Mouse (Mus musculus) frontal cortex, adult 2 months (tissue): Measurements from ENCODE around the gene Gm1123. TPM values are rescaled to one million over a fixed set of nuclear protein-coding genes. Genes with fewer than 3 reads are reported as not detected.

ENCODE experiments used
- DNase-seq, 2 experiments: peaks; one replicate each; pipeline ENCODE4 v3.0.0; 2022; ENCODE audit warnings: low spot score in 1 of 2; ENCODE audit errors: extremely low spot score in 1 of 2
- polyA plus RNA-seq: library from polyadenylated mRNA; depleted of rRNA; stranded (reverse); fragments of >200 nt; gene quantifications from 2 replicates; pipeline ENCODE4 v1.2.3, GENCODE M21; 2012; rRNA removed

Gm1123 gene
- polyA plus RNA-seq, result not detected in 2 replicates

- DNase-seq, result no peak
Observed at GRCm38 (mm10) chr9:99035575-99035974, at the start of gene Gm1123. Gene Gm1123 (minus strand): TSS chr9:99035715.

GRCm38 (mm10) chr9:99081718-99082117, 46.2 kb upstream of the Gm1123 start:
- DNase-seq, result no peak

DNA sequence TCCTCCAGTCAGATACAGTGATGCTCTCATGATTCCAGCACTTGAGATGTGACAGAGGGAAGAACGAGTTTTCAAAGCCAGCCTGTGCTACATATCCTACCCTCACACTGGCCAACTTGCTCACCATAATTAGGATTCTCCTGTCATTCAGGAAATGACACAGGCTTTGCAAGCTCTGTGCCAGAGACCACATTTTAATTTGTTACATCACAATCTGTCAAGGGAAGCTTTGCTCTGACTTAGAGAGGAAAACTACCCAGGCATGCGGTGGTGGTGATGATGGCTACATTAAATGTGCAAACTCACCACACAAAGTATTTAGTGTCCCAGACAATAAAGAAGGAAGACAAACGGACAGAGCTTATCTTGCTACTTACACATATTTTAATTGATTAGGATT, 45.8 kb upstream of the Gm1123 start:
- no peak for DNase-seq

DNA sequence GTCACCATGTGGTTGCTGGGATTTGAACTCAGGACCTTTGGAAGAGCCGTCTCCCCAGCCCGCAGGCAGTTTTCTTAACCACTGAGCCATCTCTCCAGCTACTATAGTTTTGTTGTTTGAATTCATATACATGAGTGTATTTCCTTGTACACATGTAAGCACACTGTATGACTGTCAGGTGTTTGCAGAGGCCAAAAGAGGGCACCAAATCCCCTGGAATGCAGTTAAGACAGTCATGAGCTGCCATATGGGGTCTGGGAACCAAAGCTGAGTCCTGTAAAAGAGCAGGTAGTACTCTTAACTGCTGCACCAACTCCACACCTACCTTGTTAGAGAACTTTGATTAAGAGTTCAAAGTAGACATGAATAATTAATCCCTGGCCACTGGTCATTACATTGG, 45.1 kb upstream of the Gm1123 start:
- DNase-seq, result no peak

- DNase-seq, result no peak
Observed at GRCm38 (mm10) chr9:99074462-99074861, 38.9 kb upstream of the Gm1123 start.

- DNase-seq, result no peak
Observed at GRCm38 (mm10) chr9:99072538-99072937, 37.0 kb upstream of the Gm1123 start.

- DNase-seq, result peak in 1 of 2 experiments; percentile 44
Observed at GRCm38 (mm10) chr9:99065311-99065710, 29.8 kb upstream of the Gm1123 start.

DNA sequence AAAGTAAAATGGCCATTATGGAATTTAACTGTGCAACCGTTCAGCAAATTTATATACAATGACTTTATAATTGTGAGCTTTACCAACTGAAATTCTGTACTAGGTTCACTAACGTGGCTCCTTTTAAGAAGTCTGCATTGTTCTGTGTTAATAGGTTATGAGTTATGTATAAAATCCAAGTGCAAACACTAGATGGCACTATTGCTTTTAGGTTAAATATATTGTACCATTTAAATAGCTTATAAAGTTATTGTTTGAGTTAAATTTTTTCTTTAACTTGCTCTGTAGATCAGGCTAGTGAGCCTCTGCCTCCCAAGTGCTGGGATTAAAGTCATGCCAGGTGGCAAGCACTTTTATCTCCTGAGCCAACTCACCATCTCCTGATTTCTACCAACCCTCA, 28.7 kb upstream of the Gm1123 start:
- DNase-seq, result peak in 1 of 2 experiments; percentile 78

GRCm38 (mm10) chr9:99062544-99062943, 27.0 kb upstream of the Gm1123 start:
- DNase-seq, result peak; percentile 52 to 85

- DNase-seq, result no peak
Observed at GRCm38 (mm10) chr9:99057751-99058150, 22.2 kb upstream of the Gm1123 start.

GRCm38 (mm10) chr9:99049760-99050159, 14.2 kb upstream of the Gm1123 start:
- no peak for DNase-seq

GRCm38 (mm10) chr9:99048724-99049250, 13.3 kb upstream of the Gm1123 start:
- DNase-seq, result peak in 1 of 2 experiments; percentile 20

- peak in 1 of 2 experiments; percentile 17 for DNase-seq
Observed at GRCm38 (mm10) chr9:99044761-99045160, 9.2 kb upstream of the Gm1123 start.

- no peak for DNase-seq
Observed at GRCm38 (mm10) chr9:99042641-99043040, 7.1 kb upstream of the Gm1123 start.

- DNase-seq, result no peak
Observed at GRCm38 (mm10) chr9:99041994-99042393, 6.5 kb upstream of the Gm1123 start.

- no peak for DNase-seq
Observed at GRCm38 (mm10) chr9:99034111-99034510, 1.4 kb downstream of the Gm1123 start.

DNA sequence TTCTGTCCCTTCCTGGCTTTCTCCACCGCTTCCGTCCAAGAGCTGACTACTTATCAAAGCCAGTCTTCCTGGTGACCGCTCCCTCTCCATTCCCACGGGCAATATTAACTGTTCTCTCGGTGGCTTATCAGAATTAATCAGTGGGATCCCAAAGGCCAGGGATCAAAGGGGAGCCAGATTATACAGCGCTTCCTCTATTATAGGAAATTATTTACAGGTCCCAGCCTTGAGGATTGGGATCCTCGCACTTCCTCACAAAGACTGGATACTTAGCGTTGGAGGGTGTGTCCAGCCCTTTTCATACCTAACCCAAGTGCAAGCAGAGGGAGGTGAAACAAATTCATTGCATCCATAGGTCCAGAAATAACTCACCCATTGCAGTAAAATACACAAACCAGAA, 3.5 kb downstream of the Gm1123 start:
- DNase-seq, result no peak

DNA sequence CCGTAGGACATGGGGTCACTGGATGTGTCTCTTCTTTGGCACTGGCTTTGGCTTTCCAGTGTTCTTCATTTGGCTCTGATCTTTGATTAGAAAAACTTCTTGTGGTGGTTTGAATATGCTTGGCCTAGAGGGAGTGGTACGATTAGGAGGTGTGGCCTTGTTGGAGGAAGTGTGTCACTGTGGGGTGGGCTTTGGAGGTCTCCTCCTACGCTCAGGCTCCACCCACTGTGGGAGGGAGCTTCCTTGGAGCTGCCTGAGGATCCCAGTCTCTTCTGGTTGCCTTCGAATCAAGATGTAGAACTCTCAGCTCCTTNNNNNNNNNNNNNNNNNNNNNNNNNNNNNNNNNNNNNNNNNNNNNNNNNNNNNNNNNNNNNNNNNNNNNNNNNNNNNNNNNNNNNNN, 13.8 kb downstream of the Gm1123 start:
- no peak for DNase-seq

- no peak for DNase-seq
Observed at GRCm38 (mm10) chr9:99021166-99021565, 14.3 kb downstream of the Gm1123 start.

DNA sequence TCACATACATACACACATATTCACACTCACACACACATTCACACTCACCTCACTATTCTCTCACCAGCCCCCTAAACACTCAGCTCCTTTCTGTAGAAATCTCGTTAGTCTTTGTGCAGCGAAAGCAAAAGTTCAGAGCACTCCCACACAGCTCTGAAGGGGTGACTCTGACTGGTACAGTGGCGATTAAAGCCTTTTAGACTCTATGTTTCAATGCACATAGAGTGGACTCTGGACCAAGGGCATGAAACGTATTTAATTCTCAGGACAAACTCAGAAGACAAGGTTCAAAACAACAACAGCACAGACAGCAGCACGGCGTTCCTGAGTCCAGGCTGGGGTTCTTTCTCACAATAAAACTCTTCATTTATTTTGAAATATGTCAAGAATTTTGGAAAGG, 17.8 kb downstream of the Gm1123 start:
- DNase-seq, result no peak

DNA sequence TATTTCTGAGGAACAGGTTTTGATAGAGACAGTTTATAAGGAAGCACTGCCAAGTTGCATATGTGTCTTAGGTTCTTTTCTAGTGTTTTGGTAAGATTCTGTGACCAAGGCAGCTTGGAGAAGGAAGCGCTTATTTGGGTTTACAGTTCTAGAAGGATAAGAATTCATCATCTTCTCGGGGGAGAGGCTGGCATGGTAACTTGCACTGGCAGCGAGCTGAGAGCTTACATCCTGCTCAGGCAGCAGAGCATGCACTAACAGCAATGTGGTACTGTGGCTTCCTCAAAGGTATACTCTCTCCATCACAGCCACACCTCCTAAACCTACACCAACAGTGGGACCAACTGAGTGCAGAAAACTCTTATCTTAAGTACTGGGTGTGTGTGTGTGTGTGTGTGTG, 18.8 kb downstream of the Gm1123 start:
- DNase-seq, result peak in 1 of 2 experiments; percentile 26

- DNase-seq, result no peak
Observed at GRCm38 (mm10) chr9:99016301-99016700, 19.2 kb downstream of the Gm1123 start.

GRCm38 (mm10) chr9:99009898-99010199, 25.7 kb downstream of the Gm1123 start:
- no peak for DNase-seq
